Mouse (Mus musculus): Measurements from ENCODE around the gene Pkhd1. TPM values are rescaled to one million over a fixed set of nuclear protein-coding genes. Genes with fewer than 3 reads are reported as not detected.

Pkhd1 gene
- polyA plus RNA-seq, 1 experiment from 2014 or later, result 0.37 TPM

GRCm38 (mm10) chr1:20554398-20554797 lies 63.5 kb downstream of the Pkhd1 start:
- Histone ChIP-seq H3K4me3 (ENCODE audit: low read depth, low read length) (no peak overlapping the region), H3K4me1 (replicated peaks; ENCODE audit: control insufficient read depth, insufficient read depth, low read length) (no peaks in the 10 kb centered on the region), H3K9ac (ENCODE audit: low read depth, low read length) (no peak overlapping the region), H3K27ac (ENCODE audit: low read depth, low read length) (no peak overlapping the region), H3K36me3 (ENCODE audit: control insufficient read depth, insufficient read depth, low read length) (no peaks in the 10 kb centered on the region), H3K27me3 (replicated peaks; ENCODE audit: control insufficient read depth, insufficient read depth, low read length) (no peaks in the 10 kb centered on the region), H3K4me2 (no peak overlapping the region), H3K9me3 (ENCODE audit: control insufficient read depth, low read length) (no peaks in the 10 kb centered on the region)
- 28% methylated on average over 6 of the region's 6 CpGs for WGBS
- DNase-seq (ENCODE audit: low spot score) (no peak), ATAC-seq (replicated peaks; ENCODE audit: low FRiP score) (no peak)

GRCm38 (mm10) chr1:20551334-20551733 lies 66.5 kb downstream of the Pkhd1 start:
- no peak overlapping the region for H3K9ac ChIP-seq (ENCODE audit: low read depth, low read length)
- H3K4me2 ChIP-seq, result no peak overlapping the region
- H3K27ac ChIP-seq (ENCODE audit: low read depth, low read length), result no peak overlapping the region
- no peak for DNase-seq (ENCODE audit: low spot score)
- H3K36me3 ChIP-seq (ENCODE audit: control insufficient read depth, insufficient read depth, low read length), result no peaks in the 10 kb centered on the region
- H3K9me3 ChIP-seq (ENCODE audit: control insufficient read depth, low read length), result no peaks in the 10 kb centered on the region
- ATAC-seq (replicated peaks; ENCODE audit: low FRiP score), result no peak
- H3K4me1 ChIP-seq (replicated peaks; ENCODE audit: control insufficient read depth, insufficient read depth, low read length), result no peaks in the 10 kb centered on the region
- no peak overlapping the region for H3K4me3 ChIP-seq (ENCODE audit: low read depth, low read length)
- 74% methylated on average over 4 of the region's 4 CpGs for WGBS
- no peaks in the 10 kb centered on the region for H3K27me3 ChIP-seq (replicated peaks; ENCODE audit: control insufficient read depth, insufficient read depth, low read length)

DNA sequence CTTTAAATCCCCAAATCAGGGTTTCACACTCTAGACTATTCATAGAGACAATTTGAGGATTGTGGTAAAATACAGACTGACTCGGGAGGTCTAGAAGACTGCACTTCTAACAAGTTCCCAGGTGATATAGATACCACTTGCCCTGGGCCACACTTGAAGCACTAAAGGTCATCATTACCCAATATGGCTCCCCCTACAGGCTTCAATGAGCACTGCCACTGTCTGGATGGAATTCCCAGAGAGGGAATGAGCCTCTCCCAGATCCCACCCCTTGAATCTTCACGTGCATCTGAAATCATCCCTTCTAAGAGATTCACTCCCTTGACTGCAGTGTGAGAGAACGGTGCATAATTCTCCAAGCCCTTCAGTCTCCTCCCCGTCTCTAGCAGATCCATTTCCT lies 73.3 kb downstream of the Pkhd1 start:
- DNase-seq (ENCODE audit: low spot score) (no peak), ATAC-seq (replicated peaks; ENCODE audit: low FRiP score) (no peak)
- Histone ChIP-seq H3K9me3 (ENCODE audit: control insufficient read depth, low read length) (no peaks in the 10 kb centered on the region), H3K4me1 (replicated peaks; ENCODE audit: control insufficient read depth, insufficient read depth, low read length) (no peaks in the 10 kb centered on the region), H3K4me2 (no peak overlapping the region), H3K27me3 (replicated peaks; ENCODE audit: control insufficient read depth, insufficient read depth, low read length) (no peaks in the 10 kb centered on the region), H3K9ac (ENCODE audit: low read depth, low read length) (no peak overlapping the region), H3K36me3 (ENCODE audit: control insufficient read depth, insufficient read depth, low read length) (no peaks in the 10 kb centered on the region), H3K27ac (ENCODE audit: low read depth, low read length) (no peak overlapping the region), H3K4me3 (ENCODE audit: low read depth, low read length) (no peak overlapping the region)
- WGBS, result 58% methylated on average over 4 of the region's 4 CpGs

DNA sequence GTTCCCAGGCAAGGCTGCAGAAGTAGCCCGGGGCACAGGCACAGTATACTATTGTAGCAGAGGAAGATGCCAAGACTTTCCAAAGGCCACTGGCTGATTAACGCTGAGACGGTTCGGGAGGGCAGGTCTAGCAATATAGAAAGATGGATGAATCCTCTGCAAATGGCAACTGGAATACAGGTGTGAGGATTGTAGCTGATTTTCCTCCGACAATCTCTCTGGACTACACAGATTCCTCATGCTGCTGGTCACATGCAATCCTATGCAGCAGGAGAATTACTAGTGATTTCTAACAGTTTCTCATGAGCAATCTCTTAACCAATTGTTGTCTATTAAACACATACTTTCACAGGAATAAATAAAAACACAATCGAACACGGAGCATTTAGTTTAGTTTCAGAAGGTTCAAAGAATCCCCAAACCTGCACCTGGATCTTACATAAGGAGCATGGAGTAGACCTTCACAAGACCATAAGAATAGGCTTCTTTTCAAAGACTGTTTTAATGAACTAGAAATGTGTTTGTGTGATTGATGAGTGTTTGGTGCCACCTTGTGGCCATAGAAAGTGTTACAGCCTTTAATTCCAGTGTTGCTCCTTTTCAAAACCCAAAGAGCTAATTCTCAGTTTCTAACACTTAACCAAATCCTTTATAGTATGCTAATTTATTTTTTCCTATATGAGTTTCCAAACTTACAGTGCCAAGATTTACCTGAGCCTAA lies 104.3 kb downstream of the Pkhd1 start:
- no peaks in the 10 kb centered on the region for H3K27me3 ChIP-seq (replicated peaks; ENCODE audit: control insufficient read depth, insufficient read depth, low read length)
- DNase-seq (ENCODE audit: low spot score), result no peak
- 69% methylated on average over 7 of the region's 7 CpGs for WGBS
- no peak overlapping the region for H3K4me2 ChIP-seq
- H3K4me3 ChIP-seq (ENCODE audit: low read depth, low read length), result no peak overlapping the region
- H3K36me3 ChIP-seq (ENCODE audit: control insufficient read depth, insufficient read depth, low read length), result no peaks in the 10 kb centered on the region
- no peaks in the 10 kb centered on the region for H3K9me3 ChIP-seq (ENCODE audit: control insufficient read depth, low read length)
- H3K9ac ChIP-seq (ENCODE audit: low read depth, low read length), result no peak overlapping the region
- ATAC-seq (replicated peaks; ENCODE audit: low FRiP score), result no peak
- no peak overlapping the region for H3K27ac ChIP-seq (ENCODE audit: low read depth, low read length)
- no peaks in the 10 kb centered on the region for H3K4me1 ChIP-seq (replicated peaks; ENCODE audit: control insufficient read depth, insufficient read depth, low read length)

DNA sequence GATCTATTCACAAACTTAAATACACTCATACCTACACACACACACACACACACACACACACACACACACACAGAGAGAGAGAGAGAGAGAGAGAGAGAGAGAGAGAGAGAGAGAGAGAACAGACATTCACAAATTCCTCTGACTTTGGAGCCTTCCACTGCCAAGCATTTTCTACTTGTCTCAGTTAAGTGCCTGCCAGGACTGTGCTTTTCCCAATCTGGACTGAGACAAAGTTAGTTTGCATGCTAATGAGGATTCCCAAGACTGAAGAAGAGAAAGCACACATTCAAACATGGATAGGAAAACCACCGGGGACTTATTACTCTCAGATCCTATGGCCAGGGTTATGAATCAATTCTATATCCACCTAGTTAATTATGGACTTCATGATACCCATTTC lies 118.9 kb downstream of the Pkhd1 start:
- H3K27me3 ChIP-seq (replicated peaks; ENCODE audit: control insufficient read depth, insufficient read depth, low read length), result no peaks in the 10 kb centered on the region
- H3K9ac ChIP-seq (ENCODE audit: low read depth, low read length), result no peak overlapping the region
- H3K4me1 ChIP-seq (replicated peaks; ENCODE audit: control insufficient read depth, insufficient read depth, low read length), result no peaks in the 10 kb centered on the region
- H3K27ac ChIP-seq (ENCODE audit: low read depth, low read length), result no peak overlapping the region
- no peaks in the 10 kb centered on the region for H3K36me3 ChIP-seq (ENCODE audit: control insufficient read depth, insufficient read depth, low read length)
- DNase-seq (ENCODE audit: low spot score) (no peak), ATAC-seq (replicated peaks; ENCODE audit: low FRiP score) (no peak)
- no peak overlapping the region for H3K4me3 ChIP-seq (ENCODE audit: low read depth, low read length)
- no peak overlapping the region for H3K4me2 ChIP-seq
- H3K9me3 ChIP-seq (ENCODE audit: control insufficient read depth, low read length), result no peaks in the 10 kb centered on the region
- 95% methylated on average over 1 of the region's 1 CpGs for WGBS

GRCm38 (mm10) chr1:20486087-20486486 lies 131.8 kb downstream of the Pkhd1 start:
- 92% methylated on average over 8 of the region's 10 CpGs for WGBS
- DNase-seq (ENCODE audit: low spot score) (no peak), ATAC-seq (replicated peaks; ENCODE audit: low FRiP score) (no peak)
- H3K36me3 ChIP-seq (ENCODE audit: control insufficient read depth, insufficient read depth, low read length), result no peaks in the 10 kb centered on the region
- no peak overlapping the region for H3K27ac ChIP-seq (ENCODE audit: low read depth, low read length)
- no peak overlapping the region for H3K4me3 ChIP-seq (ENCODE audit: low read depth, low read length)
- H3K4me1 ChIP-seq (replicated peaks; ENCODE audit: control insufficient read depth, insufficient read depth, low read length), result no peaks in the 10 kb centered on the region
- no peaks in the 10 kb centered on the region for H3K9me3 ChIP-seq (ENCODE audit: control insufficient read depth, low read length)
- H3K27me3 ChIP-seq (replicated peaks; ENCODE audit: control insufficient read depth, insufficient read depth, low read length), result no peaks in the 10 kb centered on the region
- H3K4me2 ChIP-seq, result no peak overlapping the region
- no peak overlapping the region for H3K9ac ChIP-seq (ENCODE audit: low read depth, low read length)

DNA sequence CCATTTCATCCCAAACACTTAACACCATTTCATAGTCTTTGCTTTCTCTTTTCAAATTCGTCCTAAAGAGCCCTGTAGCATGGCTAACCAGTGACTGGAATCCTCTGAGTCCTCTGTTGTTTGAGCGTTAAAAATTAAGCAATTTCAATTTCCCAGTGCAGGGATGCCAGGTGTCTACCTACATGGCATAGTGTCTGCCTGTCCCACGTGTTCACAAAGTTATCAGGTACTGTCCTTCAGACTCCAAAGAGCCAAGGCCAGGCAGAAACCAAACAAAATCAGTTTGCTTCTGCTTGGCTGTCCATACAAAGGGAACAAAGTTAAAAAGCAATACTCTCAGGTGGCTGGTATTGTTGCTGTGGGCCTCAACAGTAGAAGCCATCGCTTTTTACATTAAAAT lies 136.0 kb downstream of the Pkhd1 start:
- H3K9ac ChIP-seq (ENCODE audit: low read depth, low read length), result no peak overlapping the region
- no peak for ATAC-seq (replicated peaks; ENCODE audit: low FRiP score)
- no peak for DNase-seq (ENCODE audit: low spot score)
- no peak overlapping the region for H3K4me3 ChIP-seq (ENCODE audit: low read depth, low read length)
- H3K9me3 ChIP-seq (ENCODE audit: control insufficient read depth, low read length), result no peaks in the 10 kb centered on the region
- no peaks in the 10 kb centered on the region for H3K4me1 ChIP-seq (replicated peaks; ENCODE audit: control insufficient read depth, insufficient read depth, low read length)
- no peak overlapping the region for H3K27ac ChIP-seq (ENCODE audit: low read depth, low read length)
- no peaks in the 10 kb centered on the region for H3K27me3 ChIP-seq (replicated peaks; ENCODE audit: control insufficient read depth, insufficient read depth, low read length)
- WGBS, result 55% methylated on average over 4 of the region's 4 CpGs
- no peak overlapping the region for H3K4me2 ChIP-seq
- no peaks in the 10 kb centered on the region for H3K36me3 ChIP-seq (ENCODE audit: control insufficient read depth, insufficient read depth, low read length)

- no peak overlapping the region for H3K4me2 ChIP-seq
- no peaks in the 10 kb centered on the region for H3K27me3 ChIP-seq (replicated peaks; ENCODE audit: control insufficient read depth, insufficient read depth, low read length)
- WGBS, result 50% methylated on average over 3 of the region's 3 CpGs
- H3K9me3 ChIP-seq (ENCODE audit: control insufficient read depth, low read length), result no peaks in the 10 kb centered on the region
- H3K4me1 ChIP-seq (replicated peaks; ENCODE audit: control insufficient read depth, insufficient read depth, low read length), result no peaks in the 10 kb centered on the region
- no peak overlapping the region for H3K9ac ChIP-seq (ENCODE audit: low read depth, low read length)
- no peak overlapping the region for H3K4me3 ChIP-seq (ENCODE audit: low read depth, low read length)
- no peak overlapping the region for H3K27ac ChIP-seq (ENCODE audit: low read depth, low read length)
- DNase-seq (ENCODE audit: low spot score), result no peak
- ATAC-seq (replicated peaks; ENCODE audit: low FRiP score), result no peak
- H3K36me3 ChIP-seq (ENCODE audit: control insufficient read depth, insufficient read depth, low read length), result no peaks in the 10 kb centered on the region
These were observed 139.2 kb downstream of the Pkhd1 start for GRCm38 (mm10) chr1:20478695-20479094.

DNA sequence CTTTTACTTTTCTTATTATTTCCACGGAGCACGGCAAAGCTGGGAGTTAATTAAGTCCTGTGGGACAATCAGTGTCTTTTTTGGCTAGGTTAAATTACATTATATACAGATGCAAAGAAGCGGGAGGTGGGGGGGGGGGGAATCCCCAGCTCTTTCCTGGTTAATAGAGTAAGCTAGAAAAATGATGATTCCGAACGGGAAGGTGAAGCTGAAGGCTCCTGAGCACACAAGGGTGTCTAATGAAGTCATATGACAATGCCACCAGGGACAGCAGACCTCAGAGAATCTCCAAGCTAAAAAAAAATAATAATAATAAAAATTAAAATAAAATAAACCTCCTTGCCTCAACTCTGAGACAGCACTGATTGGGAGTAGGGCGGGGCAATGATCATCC lies 139.6 kb downstream of the Pkhd1 start:
- Histone ChIP-seq H3K4me3 (ENCODE audit: low read depth, low read length) (peak overlapping the region; percentile 1; the same call in 1 of the 2 replicates), H3K36me3 (ENCODE audit: control insufficient read depth, insufficient read depth, low read length) (no peaks in the 10 kb centered on the region), H3K27me3 (replicated peaks; ENCODE audit: control insufficient read depth, insufficient read depth, low read length) (no peaks in the 10 kb centered on the region), H3K27ac (ENCODE audit: low read depth, low read length) (no peak overlapping the region), H3K9ac (ENCODE audit: low read depth, low read length) (no peak overlapping the region), H3K4me1 (replicated peaks; ENCODE audit: control insufficient read depth, insufficient read depth, low read length) (no peaks in the 10 kb centered on the region), H3K4me2 (peak overlapping the region; percentile 49), H3K9me3 (ENCODE audit: control insufficient read depth, low read length) (no peaks in the 10 kb centered on the region)
- ATAC-seq (replicated peaks; ENCODE audit: low FRiP score) (no peak), DNase-seq (ENCODE audit: low spot score) (no peak)
- WGBS, result 34% methylated on average over 6 of the region's 6 CpGs
